Mouse (Mus musculus): ENCODE measurements at regions not wholly inside any gene's neighbourhood (a gene's known extent, or its start where the extent isn't known, plus 50 kb on each side); places are given as distances from the start of the nearest gene placed in this dataset.

DNA sequence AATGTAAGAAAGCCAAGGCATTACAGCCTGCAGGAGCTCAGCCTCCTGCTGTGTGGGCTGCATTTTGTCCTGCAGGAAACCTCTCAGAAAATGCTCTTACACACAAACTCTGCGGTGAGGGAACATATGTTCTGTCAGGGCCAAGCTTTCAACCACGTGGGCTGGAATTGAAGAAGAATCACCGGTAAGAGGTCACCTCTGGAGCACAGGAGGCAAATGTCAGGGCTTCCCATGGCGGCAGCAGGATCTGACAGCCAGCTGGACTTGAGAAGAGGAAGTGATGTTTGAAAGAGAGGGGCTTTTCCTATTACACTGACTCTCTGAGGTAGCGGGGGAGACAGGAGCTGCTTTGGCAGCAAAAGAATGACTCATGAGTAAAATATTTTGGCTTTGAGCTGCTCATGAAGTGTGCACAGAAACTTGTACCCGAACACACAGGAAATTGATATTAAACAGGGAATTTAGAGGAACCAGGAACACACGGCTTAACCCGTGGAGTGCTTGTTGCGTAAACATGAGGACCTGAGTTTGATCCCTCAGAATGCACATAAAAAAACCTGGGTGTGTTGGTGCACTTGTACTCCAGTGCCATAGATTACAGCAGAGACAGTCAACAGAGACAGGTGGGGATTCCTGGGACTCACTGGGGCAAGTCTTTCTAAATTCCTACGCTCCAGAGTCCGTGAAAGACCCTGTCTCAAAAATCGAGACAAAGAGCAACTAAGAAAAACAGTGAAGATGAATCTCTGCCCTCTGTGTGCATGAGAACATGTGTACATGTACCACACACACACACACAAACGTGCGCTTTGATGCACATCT lies 848.1 kb upstream of the A1bg start:
- no peak for TF ChIP-seq CTCF (conservative IDR thresholded peaks at IDR 0.05; ENCODE audit: low read length)
- no peak for TF ChIP-seq NANOG (IDR thresholded peaks at IDR 0.05; ENCODE audit: borderline replicate concordance, low read length)
- TF ChIP-seq POU5F1 (IDR thresholded peaks at IDR 0.05; ENCODE audit: borderline replicate concordance, low read length) = no peak
